Mouse (Mus musculus): ENCODE data around the gene Lrrc7. TPM values are rescaled to one million over a fixed set of nuclear protein-coding genes. Genes with fewer than 3 reads are reported as not detected.

Lrrc7 gene
- polyA plus RNA-seq (2014; fragmentation: Nextera tagmentation; extraction: Ambion mirVana), result 0.13 and 0.25 TPM in 2 replicates

- WGBS (ENCODE audit: insufficient replicate concordance), result under 1% methylated on average over 25 of the region's 28 CpGs
- Histone ChIP-seq H3K4me3 (ENCODE audit: low read depth, low read length) (peak within 1 kb of the TSS; percentile 65), H3K36me3 (ENCODE audit: control insufficient read depth, insufficient read depth, low read length) (no peaks in the 10 kb centered on the region), H3K9me3 (replicated peaks; ENCODE audit: control insufficient read depth, low read length) (no peaks in the 10 kb centered on the region), H3K4me2 (peak within 1 kb of the TSS; percentile 100), H3K4me1 (ENCODE audit: control insufficient read depth, insufficient read depth, low read length) (peaks cover 2% of the 10 kb centered on the region; the same call in 1 of the 2 replicates), H3K9ac (ENCODE audit: low read depth, low read length) (peak within 1 kb of the TSS; percentile 63), H3K27ac (ENCODE audit: low read depth, low read length) (no peak within 1 kb of the TSS), H3K27me3 (ENCODE audit: control insufficient read depth, insufficient read depth, low read length) (peaks cover 35% of the 10 kb centered on the region)
- peak; percentile 76 for ATAC-seq (replicated peaks; ENCODE audit: insufficient number of reproducible peaks, low FRiP score, low TSS enrichment)
Measured at GRCm38 (mm10) chr3:158561987-158562360, at the start of gene Lrrc7. Lrrc7 (minus strand) TSS chr3:158562221.

- Histone ChIP-seq H3K4me3 (ENCODE audit: low read depth, low read length) (no peak overlapping the region), H3K4me1 (ENCODE audit: control insufficient read depth, insufficient read depth, low read length) (no peaks in the 10 kb centered on the region), H3K9me3 (replicated peaks; ENCODE audit: control insufficient read depth, low read length) (no peaks in the 10 kb centered on the region), H3K27me3 (ENCODE audit: control insufficient read depth, insufficient read depth, low read length) (no peaks in the 10 kb centered on the region), H3K36me3 (ENCODE audit: control insufficient read depth, insufficient read depth, low read length) (no peaks in the 10 kb centered on the region), H3K9ac (ENCODE audit: low read depth, low read length) (no peak overlapping the region), H3K4me2 (no peak overlapping the region), H3K27ac (ENCODE audit: low read depth, low read length) (no peak overlapping the region)
- no peak for ATAC-seq (replicated peaks; ENCODE audit: insufficient number of reproducible peaks, low FRiP score, low TSS enrichment)
- 45% methylated on average over 1 of the region's 1 CpGs for WGBS (ENCODE audit: insufficient replicate concordance)
Measured at GRCm38 (mm10) chr3:158607065-158607464, 45.0 kb upstream of the Lrrc7 start.

DNA sequence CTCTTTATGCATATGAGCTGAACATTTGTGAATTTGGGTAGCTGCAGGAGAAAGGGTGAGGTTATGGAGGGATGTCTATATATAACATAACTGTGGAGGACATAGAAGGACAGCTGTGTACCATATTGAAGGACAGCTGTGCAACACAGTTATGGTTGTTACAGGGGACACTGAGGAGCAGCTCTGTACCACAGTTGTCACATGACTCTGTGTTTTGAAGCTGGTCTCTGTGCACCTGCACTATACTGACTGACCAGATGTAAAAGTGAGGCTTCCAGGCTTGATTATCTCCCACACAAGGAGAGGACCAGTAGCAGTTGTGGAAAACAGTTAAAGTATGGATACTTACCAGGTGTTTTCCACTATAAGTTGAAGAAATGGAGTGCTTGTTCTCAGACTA lies 43.3 kb upstream of the Lrrc7 start:
- no peaks in the 10 kb centered on the region for H3K9me3 ChIP-seq (replicated peaks; ENCODE audit: control insufficient read depth, low read length)
- H3K9ac ChIP-seq (ENCODE audit: low read depth, low read length), result no peak overlapping the region
- H3K27ac ChIP-seq (ENCODE audit: low read depth, low read length), result no peak overlapping the region
- H3K4me1 ChIP-seq (ENCODE audit: control insufficient read depth, insufficient read depth, low read length), result no peaks in the 10 kb centered on the region
- H3K36me3 ChIP-seq (ENCODE audit: control insufficient read depth, insufficient read depth, low read length), result no peaks in the 10 kb centered on the region
- H3K4me3 ChIP-seq (ENCODE audit: low read depth, low read length), result no peak overlapping the region
- ATAC-seq (replicated peaks; ENCODE audit: insufficient number of reproducible peaks, low FRiP score, low TSS enrichment), result no peak
- no peak overlapping the region for H3K4me2 ChIP-seq
- H3K27me3 ChIP-seq (ENCODE audit: control insufficient read depth, insufficient read depth, low read length), result no peaks in the 10 kb centered on the region

GRCm38 (mm10) chr3:158561256-158561986 lies 600 bp downstream of the Lrrc7 start:
- H3K4me2 ChIP-seq, result peak overlapping the region; percentile 100
- 1% methylated on average over 49 of the region's 55 CpGs for WGBS (ENCODE audit: insufficient replicate concordance)
- peaks cover 35% of the 10 kb centered on the region for H3K27me3 ChIP-seq (ENCODE audit: control insufficient read depth, insufficient read depth, low read length)
- peak overlapping the region; percentile 63 for H3K9ac ChIP-seq (ENCODE audit: low read depth, low read length)
- H3K4me1 ChIP-seq (ENCODE audit: control insufficient read depth, insufficient read depth, low read length), result peaks cover 2% of the 10 kb centered on the region; the same call in 1 of the 2 replicates
- H3K27ac ChIP-seq (ENCODE audit: low read depth, low read length), result no peak overlapping the region
- no peaks in the 10 kb centered on the region for H3K36me3 ChIP-seq (ENCODE audit: control insufficient read depth, insufficient read depth, low read length)
- peak overlapping the region; percentile 65 for H3K4me3 ChIP-seq (ENCODE audit: low read depth, low read length)
- ATAC-seq (replicated peaks; ENCODE audit: insufficient number of reproducible peaks, low FRiP score, low TSS enrichment), result peak; percentile 50; the same call in 1 of the 2 replicates
- no peaks in the 10 kb centered on the region for H3K9me3 ChIP-seq (replicated peaks; ENCODE audit: control insufficient read depth, low read length)

- ATAC-seq (replicated peaks; ENCODE audit: insufficient number of reproducible peaks, low FRiP score, low TSS enrichment), result no peak
- H3K4me1 ChIP-seq (ENCODE audit: control insufficient read depth, insufficient read depth, low read length), result peaks cover 2% of the 10 kb centered on the region; the same call in 1 of the 2 replicates
- no peaks in the 10 kb centered on the region for H3K36me3 ChIP-seq (ENCODE audit: control insufficient read depth, insufficient read depth, low read length)
- H3K9ac ChIP-seq (ENCODE audit: low read depth, low read length), result peak overlapping the region; percentile 63
- peak overlapping the region; percentile 100 for H3K4me2 ChIP-seq
- H3K27ac ChIP-seq (ENCODE audit: low read depth, low read length), result no peak overlapping the region
- peaks cover 35% of the 10 kb centered on the region for H3K27me3 ChIP-seq (ENCODE audit: control insufficient read depth, insufficient read depth, low read length)
- peak overlapping the region; percentile 65 for H3K4me3 ChIP-seq (ENCODE audit: low read depth, low read length)
- no peaks in the 10 kb centered on the region for H3K9me3 ChIP-seq (replicated peaks; ENCODE audit: control insufficient read depth, low read length)
- WGBS (ENCODE audit: insufficient replicate concordance), result 2% methylated on average over 16 of the region's 16 CpGs
Measured at GRCm38 (mm10) chr3:158560891-158561255, 1.1 kb downstream of the Lrrc7 start.

GRCm38 (mm10) chr3:158559691-158560650 lies 2.0 kb downstream of the Lrrc7 start:
- no peak overlapping the region for H3K27ac ChIP-seq (ENCODE audit: low read depth, low read length)
- no peaks in the 10 kb centered on the region for H3K36me3 ChIP-seq (ENCODE audit: control insufficient read depth, insufficient read depth, low read length)
- H3K9ac ChIP-seq (ENCODE audit: low read depth, low read length), result no peak overlapping the region
- peak overlapping the region; percentile 65; the same call in 1 of the 2 replicates for H3K4me3 ChIP-seq (ENCODE audit: low read depth, low read length)
- peaks cover 2% of the 10 kb centered on the region; the same call in 1 of the 2 replicates for H3K4me1 ChIP-seq (ENCODE audit: control insufficient read depth, insufficient read depth, low read length)
- 5% methylated on average over 18 of the region's 18 CpGs for WGBS (ENCODE audit: insufficient replicate concordance)
- no peaks in the 10 kb centered on the region for H3K9me3 ChIP-seq (replicated peaks; ENCODE audit: control insufficient read depth, low read length)
- peaks cover 35% of the 10 kb centered on the region for H3K27me3 ChIP-seq (ENCODE audit: control insufficient read depth, insufficient read depth, low read length)
- H3K4me2 ChIP-seq, result peak overlapping the region; percentile 100
- ATAC-seq (replicated peaks; ENCODE audit: insufficient number of reproducible peaks, low FRiP score, low TSS enrichment), result no peak

DNA sequence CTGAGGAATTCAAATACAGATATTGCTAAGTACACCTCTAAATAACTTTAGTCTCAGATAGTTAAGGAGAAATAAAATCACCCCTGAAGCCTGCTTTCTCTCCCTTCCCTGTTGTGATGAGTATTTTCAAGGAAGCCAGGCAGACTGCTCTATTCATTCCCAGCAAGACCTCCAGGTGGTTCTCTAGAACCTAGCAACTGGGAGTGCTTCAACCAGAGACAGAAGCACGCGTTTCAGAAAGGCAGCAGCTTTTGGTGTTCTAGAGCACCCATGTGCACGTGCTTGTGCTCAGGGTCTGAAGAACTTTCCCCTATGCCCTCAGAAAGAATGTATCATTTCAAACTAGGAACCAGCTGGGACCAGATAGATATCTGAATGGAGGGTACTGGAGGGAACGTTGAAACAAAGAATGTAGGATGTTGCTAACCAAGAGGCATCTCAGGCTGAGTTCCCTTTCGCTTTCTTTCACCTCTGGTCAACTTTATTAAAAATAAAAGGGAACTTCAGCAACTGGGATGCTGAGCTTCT lies 2.8 kb downstream of the Lrrc7 start:
- 12% methylated on average over 5 of the region's 5 CpGs for WGBS (ENCODE audit: insufficient replicate concordance)
- Histone ChIP-seq H3K9me3 (replicated peaks; ENCODE audit: control insufficient read depth, low read length) (no peaks in the 10 kb centered on the region), H3K36me3 (ENCODE audit: control insufficient read depth, insufficient read depth, low read length) (no peaks in the 10 kb centered on the region), H3K4me3 (ENCODE audit: low read depth, low read length) (peak overlapping the region; percentile 28; the same call in 1 of the 2 replicates), H3K4me1 (ENCODE audit: control insufficient read depth, insufficient read depth, low read length) (peaks cover 2% of the 10 kb centered on the region; the same call in 1 of the 2 replicates), H3K4me2 (peak overlapping the region; percentile 100), H3K9ac (ENCODE audit: low read depth, low read length) (no peak overlapping the region), H3K27me3 (ENCODE audit: control insufficient read depth, insufficient read depth, low read length) (peaks cover 35% of the 10 kb centered on the region), H3K27ac (ENCODE audit: low read depth, low read length) (no peak overlapping the region)
- no peak for ATAC-seq (replicated peaks; ENCODE audit: insufficient number of reproducible peaks, low FRiP score, low TSS enrichment)

GRCm38 (mm10) chr3:158558631-158559030 lies 3.4 kb downstream of the Lrrc7 start:
- no peak for ATAC-seq (replicated peaks; ENCODE audit: insufficient number of reproducible peaks, low FRiP score, low TSS enrichment)

More at GRCm38 (mm10) chr3:158558631-158559030, 3.4 kb downstream of the Lrrc7 start:
- no peak overlapping the region for H3K9ac ChIP-seq (ENCODE audit: low read depth, low read length)
- H3K27ac ChIP-seq (ENCODE audit: low read depth, low read length), result no peak overlapping the region
- no peaks in the 10 kb centered on the region for H3K9me3 ChIP-seq (replicated peaks; ENCODE audit: control insufficient read depth, low read length)
- peaks cover 2% of the 10 kb centered on the region; the same call in 1 of the 2 replicates for H3K4me1 ChIP-seq (ENCODE audit: control insufficient read depth, insufficient read depth, low read length)
- H3K4me3 ChIP-seq (ENCODE audit: low read depth, low read length), result no peak overlapping the region
- H3K27me3 ChIP-seq (ENCODE audit: control insufficient read depth, insufficient read depth, low read length), result peaks cover 35% of the 10 kb centered on the region
- H3K4me2 ChIP-seq, result no peak overlapping the region
- H3K36me3 ChIP-seq (ENCODE audit: control insufficient read depth, insufficient read depth, low read length), result no peaks in the 10 kb centered on the region
